Mouse (Mus musculus) bone marrow, adult 2 months (tissue): Measurements from ENCODE around the gene Timm22.

Source experiments
- CTCF ChIP-seq: fragments of 200-500 bp; IDR thresholded peaks from 2 replicates; pipeline ENCODE4 v1.5.1; 2011; ENCODE audit warnings: low read length, control low read depth; ENCODE audit not compliant: control insufficient read depth, insufficient read depth
- POLR2A ChIP-seq: fragments of 200-500 bp; IDR thresholded peaks from 2 replicates; pipeline ENCODE4 v1.6.1; 2011; ENCODE audit warnings: low read depth, mild to moderate bottlenecking, control low read depth, low read length, borderline replicate concordance; ENCODE audit not compliant: control insufficient read depth

- TF ChIP-seq CTCF (no peak), POLR2A (no peak)
Observed at GRCm38 (mm10) chr11:76399587-76400330, 7.0 kb upstream of the Timm22 start.
